Mouse (Mus musculus): Measurements from ENCODE around the gene Nod2.
A peak's percentile ranks its signal among the peaks of the same experiment; 100 is the strongest.

The Nod2 gene

GRCm38 (mm10) chr8:88646837-88647778, at the start of gene Nod2:
Gene Nod2, plus strand, starts transcription at chr8:88647315.
- DNase-seq (ENCODE audit: low spot score in 2 of 2): peak; percentile 53 to 60

GRCm38 (mm10) chr8:88598578-88598977, 48.5 kb upstream of the Nod2 start:
- no peak for DNase-seq (ENCODE audit: low spot score in 2 of 2)

- no peak for DNase-seq (ENCODE audit: low spot score in 2 of 2)
These were observed 47.6 kb upstream of the Nod2 start for GRCm38 (mm10) chr8:88599491-88599890.

- DNase-seq (ENCODE audit: low spot score in 2 of 2): no peak
These were observed 43.6 kb upstream of the Nod2 start for GRCm38 (mm10) chr8:88603446-88603989.

GRCm38 (mm10) chr8:88604065-88605038, 42.8 kb upstream of the Nod2 start:
- peak; percentile 53 to 60 for DNase-seq (ENCODE audit: low spot score in 2 of 2)

- no peak for DNase-seq (ENCODE audit: low spot score in 2 of 2)
These were observed 41.6 kb upstream of the Nod2 start for GRCm38 (mm10) chr8:88605361-88606040.

GRCm38 (mm10) chr8:88609036-88609435, 38.1 kb upstream of the Nod2 start:
- DNase-seq (ENCODE audit: low spot score in 2 of 2): no peak

GRCm38 (mm10) chr8:88610271-88610670, 36.8 kb upstream of the Nod2 start:
- DNase-seq (ENCODE audit: low spot score in 2 of 2): no peak

GRCm38 (mm10) chr8:88614981-88615380, 32.1 kb upstream of the Nod2 start:
- DNase-seq (ENCODE audit: low spot score in 2 of 2): no peak

- DNase-seq (ENCODE audit: low spot score in 2 of 2): no peak
These were observed 28.5 kb upstream of the Nod2 start for GRCm38 (mm10) chr8:88618612-88619011.

- DNase-seq (ENCODE audit: low spot score in 2 of 2): peak in 1 of 2 experiments; percentile 57
These were observed 27.6 kb upstream of the Nod2 start for GRCm38 (mm10) chr8:88619513-88619912.

- DNase-seq (ENCODE audit: low spot score in 2 of 2): no peak
These were observed 26.2 kb upstream of the Nod2 start for GRCm38 (mm10) chr8:88620931-88621330.

- peak; percentile 31 to 73 for DNase-seq (ENCODE audit: low spot score in 2 of 2)
These were observed 25.7 kb upstream of the Nod2 start for GRCm38 (mm10) chr8:88621408-88621807.

GRCm38 (mm10) chr8:88623351-88623750, 23.8 kb upstream of the Nod2 start:
- DNase-seq (ENCODE audit: low spot score in 2 of 2): no peak

GRCm38 (mm10) chr8:88624276-88624675, 22.8 kb upstream of the Nod2 start:
- DNase-seq (ENCODE audit: low spot score in 2 of 2): no peak

GRCm38 (mm10) chr8:88626433-88626832, 20.7 kb upstream of the Nod2 start:
- no peak for DNase-seq (ENCODE audit: low spot score in 2 of 2)

- DNase-seq (ENCODE audit: low spot score in 2 of 2): no peak
These were observed 20.2 kb upstream of the Nod2 start for GRCm38 (mm10) chr8:88626940-88627264.

GRCm38 (mm10) chr8:88627265-88627991, 19.7 kb upstream of the Nod2 start:
- DNase-seq (ENCODE audit: low spot score in 2 of 2): peak; percentile 23 to 50

GRCm38 (mm10) chr8:88628001-88628774, 18.9 kb upstream of the Nod2 start:
- no peak for DNase-seq (ENCODE audit: low spot score in 2 of 2)

- DNase-seq (ENCODE audit: low spot score in 2 of 2): no peak
These were observed 16.9 kb upstream of the Nod2 start for GRCm38 (mm10) chr8:88630225-88630624.

Data from thymus, postnatal 10 days (tissue).